Mouse (Mus musculus) retina, adult 2 months (tissue): ENCODE measurements around the gene Zfp575.

Source experiments
- DNase-seq: peaks from one replicate; pipeline ENCODE4 v3.0.0-alpha.2; 2012; ENCODE audit warnings: low read depth, low spot score

Zfp575 gene

DNA sequence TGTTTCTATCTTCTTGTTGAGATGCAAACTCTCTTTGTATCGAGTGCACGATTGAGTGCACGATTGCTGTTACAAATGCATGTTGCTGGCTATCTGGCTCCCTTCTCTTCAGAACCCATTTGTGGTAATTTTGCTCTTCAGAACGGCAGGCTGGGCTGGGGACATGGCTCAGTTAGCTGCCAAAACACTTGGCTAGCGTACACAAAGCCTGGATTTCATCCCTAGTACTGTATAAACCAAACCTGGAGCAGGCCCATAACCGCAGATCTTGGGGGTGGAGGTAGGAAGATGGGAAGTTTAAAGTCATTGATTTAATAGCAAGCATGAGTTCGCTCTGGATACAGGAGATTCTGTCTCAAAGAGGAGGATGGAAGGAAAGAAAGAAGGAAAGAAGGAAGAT, 18.1 kb upstream of the Zfp575 start:
- no peak for DNase-seq

DNA sequence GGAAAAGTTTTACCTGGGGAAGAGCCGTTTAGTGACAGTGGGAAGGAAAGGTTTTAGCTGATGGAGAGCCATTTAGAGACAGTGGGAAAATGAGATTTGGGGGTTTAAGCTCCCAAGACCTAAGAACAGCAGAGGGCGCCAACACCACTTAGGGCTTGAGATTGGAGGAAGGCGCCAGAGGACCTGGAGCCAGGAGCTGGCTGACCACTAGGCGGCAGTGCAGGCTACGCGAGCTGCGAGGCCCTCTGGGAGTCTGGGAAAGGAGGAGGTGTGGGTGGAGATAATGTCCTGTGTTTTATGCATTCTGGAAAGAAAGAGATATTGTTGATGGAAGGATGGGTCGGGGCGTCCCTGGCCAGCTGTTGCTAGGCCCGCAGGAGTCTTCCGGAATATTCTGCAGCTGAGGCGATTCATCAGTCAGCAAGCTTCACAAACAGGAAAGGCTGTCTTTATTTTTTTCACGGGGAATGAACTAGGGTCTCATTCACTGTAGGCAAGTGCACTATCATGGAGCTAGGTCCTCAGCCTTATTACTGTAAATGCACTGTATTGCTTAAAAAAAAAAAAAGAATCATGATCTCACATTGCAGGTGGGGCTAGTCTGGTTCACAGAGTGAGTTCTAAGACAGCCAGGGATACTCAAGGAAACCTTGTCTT, 13.6 kb upstream of the Zfp575 start:
- DNase-seq, result peak; percentile 85

DNA sequence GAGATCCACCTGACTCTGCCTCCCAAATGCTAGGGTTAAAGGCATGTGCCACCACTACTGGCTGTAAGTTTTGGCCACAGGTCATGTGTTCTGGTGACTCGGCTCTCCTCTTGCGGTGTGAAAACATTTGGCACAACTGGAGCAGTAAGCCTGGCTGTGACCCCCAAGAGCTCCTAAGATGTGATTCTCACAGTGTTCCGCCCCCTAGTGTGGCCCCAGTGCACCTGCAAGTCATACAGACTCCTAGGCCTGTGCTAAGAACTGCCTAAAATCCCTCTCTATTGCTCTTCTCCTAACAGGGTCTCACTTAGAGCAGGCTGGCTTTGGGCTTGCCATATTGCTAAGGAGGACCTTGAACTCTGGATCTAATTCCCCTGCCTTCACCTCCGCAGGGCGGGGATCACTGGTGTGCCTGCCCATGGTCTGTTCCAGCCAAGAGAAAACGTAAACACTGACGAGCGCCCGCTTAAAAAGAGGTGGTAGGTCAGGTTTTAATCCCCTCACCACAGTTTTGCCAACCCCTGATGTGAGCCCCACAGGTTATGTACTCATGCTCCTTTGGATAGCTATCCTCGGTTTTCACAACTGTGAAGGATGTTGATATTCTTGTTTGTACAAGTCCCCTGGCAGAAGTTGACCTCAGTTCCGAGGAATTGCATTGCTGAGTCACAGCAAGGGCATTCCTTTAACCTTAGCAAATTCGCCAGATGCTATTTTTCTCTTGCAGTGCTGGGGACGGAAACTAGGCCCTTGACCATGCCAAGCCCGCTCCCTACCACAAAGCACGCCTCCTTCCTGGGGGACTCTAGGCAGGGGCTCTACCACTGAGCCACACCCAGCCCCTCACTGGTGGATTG, 12.0 kb upstream of the Zfp575 start:
- no peak for DNase-seq

DNA sequence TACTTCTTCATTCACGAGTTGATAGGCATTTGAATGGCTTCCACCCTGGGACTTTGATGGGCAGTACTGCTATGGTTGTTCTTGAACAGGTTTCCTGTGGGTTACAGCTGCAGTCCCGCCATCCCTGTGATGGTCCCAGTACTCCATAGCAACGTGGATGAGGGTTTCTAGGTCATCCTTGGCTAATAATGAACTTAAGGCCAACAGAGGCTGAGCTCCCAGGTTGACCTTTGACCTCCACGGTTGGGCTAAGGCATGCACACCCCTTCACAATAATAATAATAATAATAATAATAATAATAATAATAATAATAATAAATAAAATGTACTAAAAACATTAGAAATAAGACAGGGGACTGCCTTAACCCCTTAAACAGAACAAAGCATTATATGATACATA, 10.7 kb upstream of the Zfp575 start:
- DNase-seq, result no peak

DNA sequence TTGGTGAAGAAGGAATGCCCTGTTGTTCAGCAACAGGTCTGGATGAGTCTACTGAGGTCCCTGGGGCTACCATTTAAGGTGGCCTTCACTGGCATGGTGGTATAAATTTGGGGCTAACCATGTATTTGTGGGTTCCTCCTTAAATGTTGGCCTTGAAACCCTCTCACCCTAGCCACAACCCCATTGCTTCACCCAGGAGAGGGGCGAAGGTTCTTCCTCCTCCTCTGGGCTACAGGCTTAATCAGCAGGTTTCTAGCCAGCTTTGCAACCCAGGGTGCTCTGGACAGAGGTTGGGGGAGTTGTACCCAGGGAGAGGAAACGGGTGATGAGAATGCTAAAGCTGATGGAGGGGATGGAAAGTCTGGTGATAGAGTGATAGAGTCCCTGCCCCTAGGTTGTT, 8.0 kb upstream of the Zfp575 start:
- no peak for DNase-seq

DNA sequence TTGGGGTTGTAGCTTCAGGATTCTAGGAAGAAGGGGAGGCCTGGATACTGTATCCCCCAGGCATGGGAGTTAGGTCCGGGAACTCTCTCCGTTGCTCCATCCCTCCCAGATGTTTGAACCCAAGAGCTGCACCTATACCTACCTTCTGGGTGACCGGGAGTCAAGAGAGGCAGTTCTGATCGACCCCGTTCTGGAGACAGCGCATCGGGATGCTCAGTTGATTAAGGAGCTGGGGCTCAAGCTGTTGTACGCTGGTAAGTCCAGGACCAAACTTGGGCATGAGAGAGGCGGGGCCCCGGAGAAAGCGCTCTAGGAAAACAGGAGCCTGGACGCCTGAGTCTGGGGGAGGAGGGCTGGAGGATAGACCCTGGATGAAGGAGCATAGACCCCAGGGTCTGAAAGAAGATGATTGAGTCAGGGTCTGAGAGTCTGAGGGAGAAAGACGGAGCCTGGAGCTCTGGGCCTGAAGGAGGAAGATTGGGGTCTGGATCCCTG, 6.9 kb upstream of the Zfp575 start:
- DNase-seq, result no peak

- peak; percentile 49 for DNase-seq
Observed at GRCm38 (mm10) chr7:24593621-24594308, 6.3 kb upstream of the Zfp575 start.

- no peak for DNase-seq
Observed at GRCm38 (mm10) chr7:24592781-24593180, 5.3 kb upstream of the Zfp575 start.

- DNase-seq, result no peak
Observed at GRCm38 (mm10) chr7:24592163-24592562, 4.7 kb upstream of the Zfp575 start.

- DNase-seq, result no peak
Observed at GRCm38 (mm10) chr7:24591735-24592134, 4.3 kb upstream of the Zfp575 start.

GRCm38 (mm10) chr7:24588336-24588735, 895 bp upstream of the Zfp575 start:
- DNase-seq, result no peak

DNA sequence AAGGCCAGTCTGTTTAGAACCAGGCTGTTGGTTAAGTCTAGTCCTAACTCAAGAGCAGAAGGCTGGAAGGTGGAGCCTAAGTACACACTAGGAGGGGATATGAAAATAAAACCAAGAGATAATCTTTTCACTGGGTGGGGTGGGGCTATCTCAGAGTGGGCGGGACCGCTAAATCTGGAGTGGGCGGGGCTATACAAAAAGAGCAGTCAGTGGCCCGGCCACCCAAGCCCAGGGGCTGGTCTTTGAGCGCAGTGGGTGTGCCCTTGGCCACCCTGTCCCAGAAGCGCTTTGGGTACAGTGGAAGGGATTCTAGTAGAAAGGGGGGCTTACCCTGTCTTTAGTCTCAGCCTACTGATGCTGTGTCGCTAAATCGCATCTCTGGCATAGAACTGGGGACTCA, 613 bp downstream of the Zfp575 start:
- no peak for DNase-seq

GRCm38 (mm10) chr7:24585995-24586394, 1.4 kb downstream of the Zfp575 start:
- no peak for DNase-seq

DNA sequence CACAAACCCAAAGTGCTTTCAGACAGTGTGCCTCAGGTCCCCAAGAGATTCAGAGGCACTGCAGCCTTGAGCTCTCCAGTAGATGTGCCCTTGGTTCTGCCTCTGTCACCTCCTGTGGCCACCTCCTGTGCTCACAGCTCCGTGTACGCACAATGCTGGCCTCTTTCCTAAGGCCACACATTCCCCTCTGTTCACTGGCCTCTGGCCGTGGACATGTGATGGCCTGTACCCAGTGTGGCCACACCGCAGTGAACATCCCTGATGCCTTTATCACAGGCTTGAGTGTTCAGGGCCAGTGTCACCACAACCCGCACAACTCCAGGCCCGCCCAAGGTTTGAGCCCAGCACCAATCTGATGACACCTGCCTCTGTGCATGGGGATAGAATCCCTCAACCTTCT, 2.6 kb downstream of the Zfp575 start:
- DNase-seq, result no peak

DNA sequence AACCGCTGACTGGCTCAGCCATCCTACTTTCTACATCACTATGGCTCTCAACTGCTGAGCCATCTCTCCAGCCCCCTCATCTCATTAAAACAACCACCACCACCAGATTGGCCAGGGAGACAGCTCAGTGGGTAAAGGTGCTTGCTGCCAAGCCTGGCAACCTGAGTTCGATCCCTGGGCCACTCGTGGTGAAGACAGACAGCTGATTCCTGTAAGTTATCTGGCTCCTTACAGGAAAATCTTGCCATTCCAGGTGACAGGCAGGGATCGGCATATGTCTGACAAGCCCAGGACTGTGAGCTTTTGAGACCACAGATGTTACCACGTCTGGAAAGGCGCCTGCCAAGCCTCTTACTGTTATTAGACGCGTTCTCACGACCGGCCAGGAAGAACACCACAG, 9.6 kb downstream of the Zfp575 start:
- no peak for DNase-seq

DNA sequence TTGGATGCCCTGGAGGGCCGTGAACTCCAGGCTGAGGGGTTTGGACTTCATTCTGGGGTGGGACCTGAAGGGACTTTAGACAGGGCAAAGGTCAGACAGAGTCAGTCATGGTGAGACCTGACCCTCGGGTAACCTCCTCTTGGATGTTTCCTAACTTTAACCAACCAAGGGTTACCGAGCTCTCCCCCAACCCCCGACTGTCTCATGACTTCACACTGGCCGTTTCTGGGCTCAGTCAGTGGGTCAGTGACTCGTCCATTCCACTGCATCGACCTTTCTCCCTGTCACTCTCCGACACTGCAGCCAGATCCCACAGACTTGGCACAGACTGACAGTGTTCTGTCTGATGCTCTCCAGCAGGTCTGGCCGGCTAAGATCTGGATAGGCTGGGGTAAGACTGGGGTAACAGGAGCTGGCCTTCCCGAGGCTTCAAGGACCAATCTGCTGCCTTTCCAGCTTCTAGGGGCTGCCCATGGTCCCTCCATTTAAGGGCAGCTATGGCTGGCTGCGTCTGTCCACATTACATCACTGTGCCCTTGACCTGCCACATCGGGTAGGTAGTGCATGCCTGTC, 13.1 kb downstream of the Zfp575 start:
- DNase-seq, result no peak

GRCm38 (mm10) chr7:24572455-24572854, 15.0 kb downstream of the Zfp575 start:
- DNase-seq, result no peak

- no peak for DNase-seq
Observed at GRCm38 (mm10) chr7:24571071-24571470, 16.4 kb downstream of the Zfp575 start.

DNA sequence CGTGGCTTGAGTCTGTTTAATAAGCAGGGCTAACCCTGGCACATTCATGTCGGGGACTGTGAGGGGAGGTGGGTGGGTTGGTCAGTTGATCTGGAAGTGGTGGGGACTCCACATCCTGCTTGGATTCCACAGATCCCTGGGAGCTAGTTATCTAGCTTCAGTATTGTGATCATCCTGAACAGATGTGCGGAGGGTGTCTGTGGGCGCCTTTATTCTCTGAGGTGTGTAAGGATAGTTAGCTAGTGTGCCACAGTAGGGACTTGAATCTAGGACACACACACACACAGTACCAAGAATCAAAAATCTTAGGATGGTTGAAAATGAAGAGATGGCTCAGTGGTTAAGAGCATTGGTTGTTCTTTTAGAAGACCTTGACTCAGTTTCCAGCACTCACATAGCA, 18.9 kb downstream of the Zfp575 start:
- no peak for DNase-seq

DNA sequence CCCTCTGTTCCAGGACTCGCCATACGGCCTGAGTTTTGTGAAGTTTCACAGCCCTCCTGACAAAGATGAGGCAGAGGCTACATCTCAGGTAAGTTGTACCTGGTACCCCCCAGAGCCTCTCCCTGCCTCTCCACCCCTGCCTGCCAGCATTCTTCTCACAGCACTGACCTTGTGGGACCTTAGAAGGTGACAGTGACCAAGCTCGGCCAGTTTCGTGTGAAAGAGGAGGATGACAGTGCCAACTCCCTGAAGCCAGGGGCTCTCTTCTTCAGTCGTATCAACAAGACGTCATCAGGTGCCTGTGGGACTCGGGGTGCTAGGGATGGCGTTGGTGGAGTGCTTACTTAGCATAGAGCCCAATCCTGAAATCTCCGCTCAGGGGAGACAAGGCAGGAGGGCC, 21.2 kb downstream of the Zfp575 start:
- no peak for DNase-seq

DNA sequence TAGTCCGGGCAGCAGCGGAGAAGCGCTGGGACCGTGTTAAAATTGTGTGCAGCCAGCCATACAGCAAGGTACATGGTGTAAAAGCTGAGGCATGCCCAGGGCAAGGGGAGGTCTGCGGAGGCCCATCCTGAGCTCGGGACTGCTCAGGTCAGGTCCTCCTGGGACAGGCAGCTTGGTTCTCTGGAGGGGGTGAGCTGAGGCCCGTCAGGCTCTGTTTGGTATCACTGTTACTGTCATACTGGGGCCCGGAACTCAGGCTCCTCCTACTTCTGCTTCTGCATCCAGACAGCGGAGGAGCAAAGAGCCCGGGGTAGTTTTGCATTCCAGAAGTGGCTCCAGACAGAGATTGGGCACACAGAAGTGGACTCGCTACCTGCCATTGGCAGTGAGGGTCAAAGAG, 21.8 kb downstream of the Zfp575 start:
- no peak for DNase-seq

DNA sequence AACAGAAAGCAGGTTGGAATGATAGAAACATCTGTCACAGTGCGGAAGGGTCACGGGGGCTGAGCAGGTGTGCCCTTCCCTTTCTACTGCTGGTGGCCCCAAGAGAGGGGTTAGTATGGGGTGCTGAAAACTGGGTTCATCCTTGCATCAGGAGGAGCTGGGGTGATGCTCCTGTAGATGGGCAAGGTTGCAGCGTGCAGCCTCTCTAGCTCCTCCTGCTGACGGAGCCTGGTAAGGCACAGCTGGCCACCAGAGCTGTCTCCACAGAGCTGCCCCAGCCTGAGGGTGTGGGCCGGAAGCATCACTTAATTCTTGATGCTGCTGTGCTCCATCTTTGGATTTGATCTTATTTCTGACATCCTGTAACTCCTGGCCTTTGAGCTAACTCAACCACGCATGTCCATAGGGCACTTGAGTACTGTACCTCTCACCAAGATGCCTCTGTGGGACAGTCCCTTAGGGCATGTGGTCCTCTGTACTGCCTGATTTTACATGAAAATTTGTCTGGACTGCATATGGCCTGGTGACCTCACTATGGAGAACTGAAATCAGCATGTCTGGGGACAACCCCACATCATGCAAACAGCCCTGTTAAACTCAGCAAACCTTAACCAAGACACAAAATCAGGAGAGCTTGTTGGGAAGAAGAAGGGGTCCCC, 22.7 kb downstream of the Zfp575 start:
- no peak for DNase-seq
